Mouse (Mus musculus) colon, adult 2 months (tissue): Measurements from ENCODE around the gene Nap1l1. TPM values are rescaled to one million over a fixed set of nuclear protein-coding genes. Genes with fewer than 3 reads are reported as not detected.

ENCODE experiments used
- polyA plus RNA-seq: library from polyadenylated mRNA; depleted of rRNA; stranded (reverse); fragments of >200 nt; gene quantifications from 2 replicates; pipeline ENCODE4 v1.2.3, GENCODE M21; 2012; rRNA removed

Gene Nap1l1
- 2.5 and 3.0 TPM in 2 replicates for polyA plus RNA-seq

GRCm38 (mm10) chr10:111472686-111473510 is at the start of gene Nap1l1:
Gene Nap1l1, plus strand, starts transcription at chr10:111473223.

GRCm38 (mm10) chr10:111506101-111506925 is 33.3 kb downstream of the Nap1l1 start, which contains the start of gene Phlda1:
Gene Phlda1, plus strand, starts transcription at chr10:111506286.

Other genes starting within 250 kb of the Nap1l1 start
- 0.39 and 0.57 TPM in 2 replicates for gene Bbs10, start 174.5 kb upstream of the Nap1l1 start, polyA plus RNA-seq
- gene Phlda1, start 33.1 kb downstream of the Nap1l1 start, polyA plus RNA-seq: 29.1 and 43.9 TPM in 2 replicates